Mouse (Mus musculus) forebrain, postnatal 0 days (tissue): ENCODE measurements at regions not wholly inside any gene's neighbourhood (a gene's known extent, or its start where the extent isn't known, plus 50 kb on each side); places are given as distances from the start of the nearest gene placed in this dataset.

Experiments used
- ATAC-seq: fragments of 200-750 bp; cut with Nextera tagmentation; 2 replicates; pipeline ENCODE4 v1.8.0; 2017; ENCODE audit warnings: mild to moderate bottlenecking, moderate library complexity
- DNase-seq: peaks from one replicate; pipeline ENCODE4 v3.0.0-alpha.2; 2015
- H3K27ac ChIP-seq: fragments of 300-500 bp; sonication (generic); 2 replicates; pipeline ENCODE4 v1.5.1; 2014; ENCODE audit warnings: low read depth, mild to moderate bottlenecking, antibody characterized with exemption, low read length, moderate library complexity, mixed read lengths
- H3K27me3 ChIP-seq: fragments of 300-500 bp; sonication (generic); 2 replicates; pipeline ENCODE4 v1.6.1; 2014; ENCODE audit warnings: mild to moderate bottlenecking, low read length, mixed read lengths; ENCODE audit not compliant: insufficient read depth
- H3K36me3 ChIP-seq: fragments of 300-500 bp; sonication (generic); 2 replicates; pipeline ENCODE4 v1.6.1; 2014; ENCODE audit warnings: mild to moderate bottlenecking, moderate library complexity; ENCODE audit not compliant: insufficient read depth
- H3K4me1 ChIP-seq: fragments of 300-500 bp; sonication (generic); 2 replicates; pipeline ENCODE4 v1.6.1; 2014; ENCODE audit warnings: antibody characterized with exemption; ENCODE audit not compliant: insufficient read depth
- H3K4me2 ChIP-seq: fragments of 300-500 bp; sonication (generic); 2 replicates; pipeline ENCODE4 v1.6.1; 2014; ENCODE audit warnings: low read depth, mild to moderate bottlenecking, moderate library complexity
- H3K4me3 ChIP-seq: fragments of 300-500 bp; sonication (generic); 2 replicates; pipeline ENCODE4 v1.5.1; 2014; ENCODE audit warnings: low read depth, low read length, mixed read lengths
- H3K9ac ChIP-seq: fragments of 300-500 bp; sonication (generic); 2 replicates; pipeline ENCODE4 v1.6.1; 2014; ENCODE audit warnings: mild to moderate bottlenecking
- H3K9me3 ChIP-seq: fragments of 300-500 bp; sonication (generic); 2 replicates; pipeline ENCODE4 v1.6.1; 2016; ENCODE audit warnings: low read length
- CTCF ChIP-seq: sonication (generic); IDR thresholded peaks from 2 replicates; pipeline ENCODE4 v1.5.1; 2016; ENCODE audit warnings: antibody characterized with exemption, control low read depth, low read depth
- WGBS: fragments of 180-500 bp; shearing (Covaris S2); extraction: QIAGEN DNeasy Blood & Tissue Kit; methylation state at CpG from one replicate; pipeline ENCODE4 v1.1.7; 2014; 5-methylcytosine and 5-hydroxymethylcytosine counted together

DNA sequence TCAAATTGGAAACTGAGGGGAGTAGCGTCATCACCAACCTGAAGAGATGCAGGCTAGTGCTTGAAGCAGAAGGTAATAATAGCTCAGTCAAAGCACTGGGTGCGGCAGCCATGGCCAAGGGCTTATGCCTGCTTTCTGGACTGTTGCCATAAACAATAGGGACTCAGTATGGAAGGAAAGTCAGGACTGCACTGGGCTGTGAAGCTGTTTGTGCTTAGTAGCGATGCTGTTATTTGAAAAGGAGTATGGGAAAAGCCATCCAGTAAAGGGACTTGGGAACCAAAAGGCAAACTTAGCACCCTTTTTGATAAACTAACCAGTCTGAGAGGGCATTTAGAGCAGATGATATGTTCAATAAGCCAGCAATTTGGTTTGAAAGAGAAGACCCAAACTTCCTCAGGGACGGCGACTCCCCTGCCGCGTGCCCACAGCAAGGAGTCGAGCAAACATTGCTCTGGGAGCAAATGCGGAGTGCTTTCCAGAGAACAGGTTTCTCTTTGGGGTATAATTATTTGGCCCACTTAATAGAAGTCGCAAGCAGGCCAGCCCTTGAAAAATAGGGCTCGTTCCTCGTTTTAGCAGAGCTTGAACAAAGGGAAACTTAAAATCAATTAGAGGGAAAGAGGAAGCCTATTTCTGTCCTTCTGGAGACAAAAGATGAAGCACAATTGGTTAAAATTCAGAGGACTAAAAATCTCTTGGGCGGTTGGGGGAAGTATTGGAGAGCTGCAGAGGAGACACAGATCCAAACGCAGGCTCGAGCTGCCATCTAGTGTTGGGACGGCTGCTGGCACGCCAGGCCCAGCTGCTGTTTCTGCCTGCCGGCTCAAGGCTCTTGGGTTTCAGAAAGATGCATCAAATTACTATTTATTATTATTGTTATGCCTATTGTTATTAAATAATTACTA is 1724.3 kb upstream of the Gm7489 start:
- TF ChIP-seq CTCF, result peak; percentile 92
- no peaks in the 10 kb centered on the region for H3K36me3 ChIP-seq
- peaks cover 12% of the 10 kb centered on the region for H3K4me1 ChIP-seq
- 6% methylated on average over 18 of the region's 18 CpGs for WGBS
- peak overlapping the region; percentile 34 for H3K9ac ChIP-seq
- DNase-seq (peak; percentile 93), ATAC-seq (peak; percentile 97)
- no peaks in the 10 kb centered on the region for H3K27me3 ChIP-seq
- H3K4me3 ChIP-seq, result peak overlapping the region; percentile 26
- no peaks in the 10 kb centered on the region for H3K9me3 ChIP-seq
- H3K27ac ChIP-seq, result peak overlapping the region; percentile 36
- peak overlapping the region; percentile 46 for H3K4me2 ChIP-seq

DNA sequence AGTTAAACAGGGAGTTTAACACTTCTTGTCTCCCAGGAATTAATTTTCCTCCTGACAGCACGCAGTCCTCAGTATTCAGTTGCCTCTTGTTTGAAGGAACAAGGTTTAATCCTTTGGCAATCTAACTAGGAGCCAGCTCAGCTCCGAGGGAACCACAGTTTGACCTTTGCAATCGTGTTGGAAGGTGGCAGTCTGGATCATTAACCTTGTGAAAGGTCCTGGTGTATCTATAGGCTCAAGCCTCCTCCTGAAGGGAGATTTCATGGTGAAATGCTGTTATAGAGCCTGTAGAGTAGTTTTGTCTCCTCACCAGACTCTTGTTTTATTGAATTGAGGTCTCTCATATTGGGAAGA is 1723.6 kb upstream of the Gm7489 start:
- Histone ChIP-seq H3K9me3 (no peaks in the 10 kb centered on the region), H3K9ac (no peak overlapping the region), H3K4me1 (peaks cover 12% of the 10 kb centered on the region), H3K36me3 (no peaks in the 10 kb centered on the region), H3K27me3 (no peaks in the 10 kb centered on the region), H3K27ac (peak overlapping the region; percentile 45; the same call in 1 of the 2 replicates), H3K4me2 (no peak overlapping the region), H3K4me3 (no peak overlapping the region)
- ATAC-seq, result peak; percentile 23; the same call in 1 of the 2 replicates
- no peak for DNase-seq
- no peak for TF ChIP-seq CTCF
- WGBS, result 5% methylated on average over 3 of the region's 3 CpGs

DNA sequence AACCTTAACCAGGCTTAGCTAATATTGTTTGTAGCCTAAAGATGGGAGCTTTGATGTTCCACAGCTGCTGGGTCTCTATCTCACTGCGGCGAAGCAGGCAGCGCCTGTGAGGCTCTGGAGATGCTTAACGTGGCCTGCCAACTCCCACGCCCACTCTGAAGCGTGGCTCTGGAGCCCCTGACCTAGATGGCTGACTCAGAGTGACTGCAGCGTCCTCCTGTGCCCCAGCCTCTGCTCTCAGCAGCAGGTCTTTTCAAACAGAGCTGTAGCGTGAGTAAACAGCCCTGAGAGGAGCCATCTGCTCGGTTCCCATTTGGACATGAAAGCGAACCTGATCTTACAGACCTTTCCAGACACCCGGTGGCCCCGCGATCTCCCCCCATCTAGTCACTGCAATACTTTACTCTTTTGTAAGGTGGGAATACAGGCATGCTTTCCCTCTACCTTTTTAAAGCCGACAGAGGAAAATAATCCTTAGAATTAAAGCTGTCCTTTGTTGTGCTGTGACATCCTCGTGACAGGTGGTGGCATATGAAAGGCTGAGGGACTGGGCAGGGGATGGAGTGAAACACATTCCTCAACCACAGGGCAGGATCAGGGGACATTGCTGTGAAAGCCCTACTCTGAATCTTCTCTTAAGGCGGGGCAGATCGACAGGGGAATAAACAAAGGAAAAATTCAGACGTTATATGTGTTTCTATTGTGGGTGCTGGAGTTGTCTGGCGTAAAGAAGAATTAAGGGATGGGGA is 1723.0 kb upstream of the Gm7489 start:
- Histone ChIP-seq H3K27me3 (no peaks in the 10 kb centered on the region), H3K4me2 (peak overlapping the region; percentile 24; the same call in 1 of the 2 replicates), H3K4me3 (no peak overlapping the region), H3K9ac (peak overlapping the region; percentile 22; the same call in 1 of the 2 replicates), H3K9me3 (no peaks in the 10 kb centered on the region), H3K27ac (peak overlapping the region; percentile 45), H3K36me3 (no peaks in the 10 kb centered on the region), H3K4me1 (peaks cover 12% of the 10 kb centered on the region)
- 17% methylated on average over 19 of the region's 19 CpGs for WGBS
- DNase-seq, result peak; percentile 42
- ATAC-seq, result peak; percentile 40
- TF ChIP-seq CTCF, result no peak

DNA sequence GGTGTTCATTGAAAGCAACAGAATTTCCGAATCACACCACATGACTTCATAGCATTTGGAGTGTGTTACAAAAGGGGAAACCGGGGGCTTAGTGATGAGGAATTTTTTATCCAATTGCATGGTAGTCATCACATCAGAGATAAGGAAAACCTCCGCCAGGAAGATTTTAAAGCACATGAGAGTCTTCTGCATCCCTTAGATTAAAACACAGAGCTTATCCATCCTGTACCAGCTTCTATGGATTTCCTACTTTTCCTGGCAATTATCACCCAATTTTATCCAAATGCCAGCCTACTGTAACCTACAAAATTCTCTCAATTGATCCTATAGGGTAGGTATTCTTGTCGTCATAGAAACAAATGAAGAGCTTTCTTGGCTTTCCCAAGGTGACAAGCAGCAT is 1718.6 kb upstream of the Gm7489 start:
- ATAC-seq (no peak), DNase-seq (no peak)
- Histone ChIP-seq H3K27me3 (no peaks in the 10 kb centered on the region), H3K27ac (no peak overlapping the region), H3K36me3 (no peaks in the 10 kb centered on the region), H3K9me3 (no peaks in the 10 kb centered on the region), H3K4me1 (peaks cover 6% of the 10 kb centered on the region; the same call in 1 of the 2 replicates), H3K4me3 (no peak overlapping the region), H3K9ac (no peak overlapping the region), H3K4me2 (no peak overlapping the region)
- 87% methylated on average over 4 of the region's 4 CpGs for WGBS
- TF ChIP-seq CTCF, result no peak

DNA sequence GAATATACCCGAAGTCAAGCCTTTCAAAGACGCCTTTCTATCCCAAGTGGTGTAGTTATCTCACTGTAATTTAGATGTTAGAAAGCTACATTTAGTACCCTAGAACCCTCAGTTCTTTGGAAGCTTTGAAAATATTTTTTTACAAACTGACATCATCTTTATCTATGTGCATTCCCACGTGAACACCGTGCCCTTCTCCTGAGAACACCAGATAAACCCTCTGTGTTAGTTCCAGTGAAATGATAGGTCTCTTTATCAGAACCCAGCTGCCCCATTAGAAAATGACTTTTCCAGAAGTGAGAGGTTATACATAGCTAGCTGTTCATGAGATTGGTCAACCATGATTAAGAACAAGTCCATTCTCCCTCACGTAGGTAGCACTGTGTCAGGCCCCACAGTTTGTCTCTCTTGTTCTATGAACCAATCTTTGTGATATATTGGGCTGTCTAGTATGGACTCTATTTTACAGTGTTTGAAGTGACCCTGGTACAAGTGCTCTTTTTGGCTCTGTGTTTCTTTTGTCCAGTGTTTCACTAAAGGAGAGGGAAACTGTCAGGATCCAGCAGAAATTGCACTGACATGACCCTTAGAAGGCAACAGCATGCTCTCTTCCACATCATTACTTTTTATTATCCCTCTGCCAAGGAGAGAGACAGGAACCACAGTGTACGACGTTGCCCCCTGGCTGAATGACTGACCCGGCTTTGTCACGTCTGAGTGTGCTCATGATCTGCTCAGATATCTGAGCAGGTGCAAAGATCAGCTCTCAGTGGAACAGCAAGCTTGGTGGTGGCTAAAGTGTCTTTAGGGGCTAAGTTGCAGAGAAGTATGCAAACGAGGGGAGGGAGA is 1717.9 kb upstream of the Gm7489 start:
- Histone ChIP-seq H3K4me2 (no peak overlapping the region), H3K36me3 (no peaks in the 10 kb centered on the region), H3K27ac (no peak overlapping the region), H3K9ac (no peak overlapping the region), H3K4me3 (no peak overlapping the region), H3K4me1 (peaks cover 1% of the 10 kb centered on the region; the same call in 1 of the 2 replicates), H3K27me3 (no peaks in the 10 kb centered on the region), H3K9me3 (no peaks in the 10 kb centered on the region)
- DNase-seq (no peak), ATAC-seq (no peak)
- TF ChIP-seq CTCF, result no peak
- 74% methylated on average over 10 of the region's 10 CpGs for WGBS

DNA sequence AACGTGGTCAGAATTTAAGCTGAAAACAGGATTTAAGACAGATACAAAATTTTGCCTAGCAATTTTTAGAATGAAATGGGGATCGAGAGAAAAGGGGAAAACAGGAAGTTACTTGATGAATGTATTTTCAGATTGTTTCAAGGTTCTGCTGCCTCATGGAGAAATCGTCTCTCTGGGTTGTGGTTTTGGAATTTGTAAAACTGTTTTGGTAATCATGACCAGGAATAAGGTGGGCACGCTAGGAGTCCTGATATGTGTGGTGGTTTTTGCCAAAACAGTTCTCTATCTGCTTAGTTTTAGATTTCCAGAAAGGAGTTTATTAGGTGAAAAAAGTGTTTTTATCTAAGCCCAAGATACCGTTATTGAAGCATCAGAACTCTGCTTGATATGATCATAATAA is 1716.9 kb upstream of the Gm7489 start:
- TF ChIP-seq CTCF, result no peak
- H3K27me3 ChIP-seq, result no peaks in the 10 kb centered on the region
- DNase-seq (no peak), ATAC-seq (no peak)
- H3K4me2 ChIP-seq, result no peak overlapping the region
- H3K9ac ChIP-seq, result no peak overlapping the region
- H3K4me3 ChIP-seq, result no peak overlapping the region
- H3K4me1 ChIP-seq, result no peaks in the 10 kb centered on the region
- WGBS, result 86% methylated on average over 5 of the region's 5 CpGs
- no peak overlapping the region for H3K27ac ChIP-seq
- H3K9me3 ChIP-seq, result no peaks in the 10 kb centered on the region
- no peaks in the 10 kb centered on the region for H3K36me3 ChIP-seq
